In the genomic region with DNA sequence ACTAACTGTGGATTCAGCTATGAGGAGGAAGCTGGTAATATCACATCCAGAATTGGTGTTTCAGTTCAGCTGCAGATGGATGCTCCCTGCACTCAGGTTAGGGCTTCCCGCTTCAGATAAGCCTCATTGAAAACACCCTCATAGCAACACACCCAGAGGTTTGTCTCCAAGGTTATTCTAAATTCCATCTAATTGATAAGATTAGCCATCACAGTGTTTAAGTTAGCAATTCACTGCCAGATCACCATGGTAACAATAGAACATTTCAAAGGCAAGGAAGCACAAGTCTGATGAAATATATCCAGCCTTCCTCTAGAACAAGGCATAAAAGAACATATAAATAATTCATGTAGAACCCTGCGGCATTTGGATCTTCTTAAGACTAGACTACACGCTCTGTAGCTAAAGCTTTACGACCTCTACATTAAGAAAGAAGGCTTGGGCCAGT, we compare ENCODE assay signal across 11 mouse cellular contexts.
DNase-seq lines count a peak whose midpoint lies in the region; ATAC-seq and TF ChIP-seq lines count a peak whose summit lies in the region.
"Had no signal": no experiment of that assay in that cellular context is flagged by ENCODE, and none has a peak within 500 bp of the region (broad histone marks: within the 10 kb centered on the region; RNA-seq: fewer than 3 reads in every experiment).

No protein-coding gene starts in this region.

- H3K36me3 ChIP-seq in hindbrain, embryonic 15.5 days: no peaks in the 10 kb centered on the region
- no peaks in the 10 kb centered on the region for H3K36me3 ChIP-seq in midbrain, embryonic 12.5 days
- H3K36me3 ChIP-seq in liver, embryonic 12.5 days: no peaks in the 10 kb centered on the region

- 17% methylated on average over 4 of the region's 4 CpGs for WGBS in hindbrain, embryonic 15.5 days
- 14% methylated on average over 4 of the region's 4 CpGs for WGBS in midbrain, embryonic 12.5 days
- 70% methylated on average over 4 of the region's 4 CpGs for WGBS in liver, embryonic 12.5 days (ENCODE audit: insufficient replicate concordance)

- H3K4me1 ChIP-seq in hindbrain, embryonic 15.5 days (replicated peaks): peaks cover 9% of the 10 kb centered on the region; the same call in 1 of the 2 replicates
- peaks cover 4% of the 10 kb centered on the region; the same call in 1 of the 2 replicates for H3K4me1 ChIP-seq in midbrain, embryonic 12.5 days
- no peaks in the 10 kb centered on the region for H3K4me1 ChIP-seq in liver, embryonic 12.5 days

- H3K4me3 ChIP-seq in hindbrain, embryonic 15.5 days: no peak overlapping the region
- H3K4me3 ChIP-seq in midbrain, embryonic 12.5 days: no peak overlapping the region
- no peak overlapping the region for H3K4me3 ChIP-seq in liver, embryonic 12.5 days

- H3K4me2 ChIP-seq in hindbrain, embryonic 15.5 days: no peak overlapping the region
- H3K4me2 ChIP-seq in midbrain, embryonic 12.5 days (replicated peaks): no peak overlapping the region
- no peak overlapping the region for H3K4me2 ChIP-seq in liver, embryonic 12.5 days
- H3K4me2 ChIP-seq: lung, embryonic 14.5 days had no signal

- peak; percentile 5 for DNase-seq in embryo, embryonic 10.5 days (ENCODE audit: low spot score)
- DNase-seq in embryo, embryonic 10 days (ENCODE audit: low spot score): no peak
- DNase-seq in brain, embryonic 14.5 days (ENCODE audit: low read depth): peak; percentile 85
- DNase-seq in retina, embryonic 14.5 days (ENCODE audit: low spot score): no peak
- no peak for DNase-seq in spleen, adult 18-20 months
- DNase-seq: kidney, adult 2 months; lung, embryonic 14.5 days had no signal

- no peak for TF ChIP-seq CTCF in brain, embryonic 14.5 days (IDR thresholded peaks at IDR 0.05; ENCODE audit: borderline replicate concordance, extremely low read depth, insufficient read depth, insufficient read length)

- H3K9ac ChIP-seq in hindbrain, embryonic 15.5 days: no peak overlapping the region
- H3K9ac ChIP-seq in midbrain, embryonic 12.5 days (replicated peaks): no peak overlapping the region
- no peak overlapping the region for H3K9ac ChIP-seq in liver, embryonic 12.5 days
- H3K9ac ChIP-seq: lung, embryonic 14.5 days had no signal

- peak overlapping the region; percentile 35; the same call in 1 of the 2 replicates for H3K27ac ChIP-seq in hindbrain, embryonic 15.5 days (replicated peaks)
- H3K27ac ChIP-seq in midbrain, embryonic 12.5 days (replicated peaks): 0 out of 2 replicates have a peak overlapping the region, but pooled peaks have one; percentile 11
- no peak overlapping the region for H3K27ac ChIP-seq in liver, embryonic 12.5 days

- peak; percentile 55 for ATAC-seq in hindbrain, embryonic 15.5 days (ENCODE audit: low FRiP score, low read depth)
- peak; percentile 84 for ATAC-seq in midbrain, embryonic 12.5 days (ENCODE audit: low FRiP score, low read depth)
- no peak for ATAC-seq in liver, embryonic 12.5 days
- ATAC-seq: activated CD4-positive, CD25-positive, alpha-beta regulatory T cell, adult 4 months had no signal

- H3K9me3 ChIP-seq in hindbrain, embryonic 15.5 days: no peaks in the 10 kb centered on the region
- H3K9me3 ChIP-seq in midbrain, embryonic 12.5 days: no peaks in the 10 kb centered on the region
- no peaks in the 10 kb centered on the region for H3K9me3 ChIP-seq in liver, embryonic 12.5 days (replicated peaks)

- H3K27me3 ChIP-seq in hindbrain, embryonic 15.5 days: no peaks in the 10 kb centered on the region
- H3K27me3 ChIP-seq in midbrain, embryonic 12.5 days: no peaks in the 10 kb centered on the region
- no peaks in the 10 kb centered on the region for H3K27me3 ChIP-seq in liver, embryonic 12.5 days (replicated peaks)

- no peak for TF ChIP-seq POLR2A in brain, embryonic 14.5 days (IDR thresholded peaks at IDR 0.05; ENCODE audit: borderline replicate concordance, extremely low read depth, insufficient read depth, insufficient read length, poor library complexity, severe bottlenecking)

Comparison
In these comparisons a context has a peak if more than half of its experiments do, and no peak if none do; other contexts are left out.
1. DNase-seq: peak in embryo, embryonic 10.5 days (single experiment) and brain, embryonic 14.5 days (single experiment); none in embryo, embryonic 10 days (single experiment), retina, embryonic 14.5 days (single experiment) and spleen, adult 18-20 months (0 of 2).